Mouse (Mus musculus): ENCODE results near the gene Cilp. TPM values are rescaled to one million over a fixed set of nuclear protein-coding genes. Genes with fewer than 3 reads are reported as not detected.
"Not testable (repeated sequence)": the region's sequence is repeated elsewhere in the genome, so short reads cannot be mapped to it uniquely, and the experiment has no call there.

The Cilp gene
- polyA plus RNA-seq (2014; fragmentation: Nextera tagmentation; extraction: Ambion mirVana), result 0.33 and 0.84 TPM in 2 replicates

- ATAC-seq (ENCODE audit: low FRiP score) (no peak), DNase-seq (ENCODE audit: low spot score) (no peak)
- Histone ChIP-seq H3K4me1 (replicated peaks; ENCODE audit: control insufficient read depth, insufficient read depth, low read length) (peaks cover 11% of the 10 kb centered on the region; the same call in 1 of the 2 replicates), H3K27me3 (ENCODE audit: control insufficient read depth, insufficient read depth, low read length) (no peaks in the 10 kb centered on the region), H3K36me3 (replicated peaks; ENCODE audit: control insufficient read depth, insufficient read depth) (no peaks in the 10 kb centered on the region), H3K4me2 (replicated peaks) (no peak within 1 kb of the TSS), H3K9ac (no peak within 1 kb of the TSS), H3K27ac (no peak within 1 kb of the TSS), H3K4me3 (replicated peaks; ENCODE audit: low read length) (no peak within 1 kb of the TSS), H3K9me3 (ENCODE audit: control insufficient read depth, low read length) (no peaks in the 10 kb centered on the region)
- WGBS, result 54% methylated on average over 5 of the region's 5 CpGs
Measured at GRCm38 (mm10) chr9:65264959-65265358, at the start of gene Cilp. TSS of gene Cilp (plus strand) at chr9:65265180.

- H3K9me3 ChIP-seq (ENCODE audit: control insufficient read depth, low read length), result no peaks in the 10 kb centered on the region
- peak; percentile 12; the same call in 1 of the 2 replicates for ATAC-seq (ENCODE audit: low FRiP score)
- 12% methylated on average over 31 of the region's 31 CpGs for WGBS
- H3K27ac ChIP-seq, result peak overlapping the region; percentile 84
- H3K27me3 ChIP-seq (ENCODE audit: control insufficient read depth, insufficient read depth, low read length), result no peaks in the 10 kb centered on the region
- peak overlapping the region; percentile 82 for H3K9ac ChIP-seq
- no peak for DNase-seq (ENCODE audit: low spot score)
- H3K36me3 ChIP-seq (replicated peaks; ENCODE audit: control insufficient read depth, insufficient read depth), result no peaks in the 10 kb centered on the region
- H3K4me3 ChIP-seq (replicated peaks; ENCODE audit: low read length), result peak overlapping the region; percentile 59
- H3K4me1 ChIP-seq (replicated peaks; ENCODE audit: control insufficient read depth, insufficient read depth, low read length), result peaks cover 12% of the 10 kb centered on the region
- H3K4me2 ChIP-seq (replicated peaks), result peak overlapping the region; percentile 90
Measured at GRCm38 (mm10) chr9:65215494-65216126, 49.4 kb upstream of the Cilp start.

GRCm38 (mm10) chr9:65216972-65217371, 48.0 kb upstream of the Cilp start:
- Histone ChIP-seq H3K4me3 (replicated peaks; ENCODE audit: low read length) (no peak overlapping the region), H3K36me3 (replicated peaks; ENCODE audit: control insufficient read depth, insufficient read depth) (no peaks in the 10 kb centered on the region), H3K9ac (no peak overlapping the region), H3K27ac (no peak overlapping the region), H3K27me3 (ENCODE audit: control insufficient read depth, insufficient read depth, low read length) (no peaks in the 10 kb centered on the region), H3K4me2 (replicated peaks) (no peak overlapping the region), H3K9me3 (ENCODE audit: control insufficient read depth, low read length) (no peaks in the 10 kb centered on the region), H3K4me1 (replicated peaks; ENCODE audit: control insufficient read depth, insufficient read depth, low read length) (peaks cover 12% of the 10 kb centered on the region)
- ATAC-seq (ENCODE audit: low FRiP score) (no peak), DNase-seq (ENCODE audit: low spot score) (no peak)
- 72% methylated on average over 8 of the region's 8 CpGs for WGBS

GRCm38 (mm10) chr9:65217661-65218060, 47.3 kb upstream of the Cilp start:
- Histone ChIP-seq H3K4me1 (replicated peaks; ENCODE audit: control insufficient read depth, insufficient read depth, low read length) (peaks cover 12% of the 10 kb centered on the region), H3K9ac (no peak overlapping the region), H3K4me2 (replicated peaks) (no peak overlapping the region), H3K27ac (no peak overlapping the region), H3K36me3 (replicated peaks; ENCODE audit: control insufficient read depth, insufficient read depth) (no peaks in the 10 kb centered on the region), H3K27me3 (ENCODE audit: control insufficient read depth, insufficient read depth, low read length) (no peaks in the 10 kb centered on the region), H3K9me3 (ENCODE audit: control insufficient read depth, low read length) (no peaks in the 10 kb centered on the region), H3K4me3 (replicated peaks; ENCODE audit: low read length) (no peak overlapping the region)
- 77% methylated on average over 6 of the region's 6 CpGs for WGBS
- no peak for DNase-seq (ENCODE audit: low spot score)
- no peak for ATAC-seq (ENCODE audit: low FRiP score)

- H3K27me3 ChIP-seq (ENCODE audit: control insufficient read depth, insufficient read depth, low read length), result no peaks in the 10 kb centered on the region
- no peak for ATAC-seq (ENCODE audit: low FRiP score)
- H3K4me1 ChIP-seq (replicated peaks; ENCODE audit: control insufficient read depth, insufficient read depth, low read length), result peaks cover 12% of the 10 kb centered on the region
- H3K9ac ChIP-seq, result no peak overlapping the region
- no peak overlapping the region for H3K4me2 ChIP-seq (replicated peaks)
- H3K4me3 ChIP-seq (replicated peaks; ENCODE audit: low read length), result no peak overlapping the region
- H3K27ac ChIP-seq, result no peak overlapping the region
- no peak for DNase-seq (ENCODE audit: low spot score)
- H3K9me3 ChIP-seq (ENCODE audit: control insufficient read depth, low read length), result no peaks in the 10 kb centered on the region
- WGBS, result 65% methylated on average over 1 of the region's 1 CpGs
- H3K36me3 ChIP-seq (replicated peaks; ENCODE audit: control insufficient read depth, insufficient read depth), result no peaks in the 10 kb centered on the region
Measured at GRCm38 (mm10) chr9:65218916-65219315, 46.1 kb upstream of the Cilp start.

- H3K27me3 ChIP-seq (ENCODE audit: control insufficient read depth, insufficient read depth, low read length); DNase-seq (ENCODE audit: low spot score); H3K4me2 ChIP-seq (replicated peaks); ATAC-seq (ENCODE audit: low FRiP score); H3K4me3 ChIP-seq (replicated peaks; ENCODE audit: low read length); H3K9me3 ChIP-seq (ENCODE audit: control insufficient read depth, low read length); H3K36me3 ChIP-seq (replicated peaks; ENCODE audit: control insufficient read depth, insufficient read depth); H3K27ac ChIP-seq; H3K9ac ChIP-seq: not testable (repeated sequence)
- WGBS, result 37% methylated on average over 3 of the region's 3 CpGs
- H3K4me1 ChIP-seq (replicated peaks; ENCODE audit: control insufficient read depth, insufficient read depth, low read length), result peaks cover 12% of the 10 kb centered on the region
Measured at GRCm38 (mm10) chr9:65220398-65220797, 44.6 kb upstream of the Cilp start.

- ATAC-seq (ENCODE audit: low FRiP score) (no peak), DNase-seq (ENCODE audit: low spot score) (no peak)
- no peak overlapping the region for H3K4me2 ChIP-seq (replicated peaks)
- H3K27ac ChIP-seq, result no peak overlapping the region
- no peaks in the 10 kb centered on the region for H3K4me1 ChIP-seq (replicated peaks; ENCODE audit: control insufficient read depth, insufficient read depth, low read length)
- no peaks in the 10 kb centered on the region for H3K36me3 ChIP-seq (replicated peaks; ENCODE audit: control insufficient read depth, insufficient read depth)
- H3K4me3 ChIP-seq (replicated peaks; ENCODE audit: low read length), result no peak overlapping the region
- H3K9me3 ChIP-seq (ENCODE audit: control insufficient read depth, low read length), result no peaks in the 10 kb centered on the region
- no peak overlapping the region for H3K9ac ChIP-seq
- WGBS, result 85% methylated on average over 6 of the region's 6 CpGs
- H3K27me3 ChIP-seq (ENCODE audit: control insufficient read depth, insufficient read depth, low read length), result no peaks in the 10 kb centered on the region
Measured at GRCm38 (mm10) chr9:65223927-65224326, 41.1 kb upstream of the Cilp start.

- ATAC-seq (ENCODE audit: low FRiP score), result no peak
- Histone ChIP-seq H3K4me1 (replicated peaks; ENCODE audit: control insufficient read depth, insufficient read depth, low read length) (no peaks in the 10 kb centered on the region), H3K27me3 (ENCODE audit: control insufficient read depth, insufficient read depth, low read length) (no peaks in the 10 kb centered on the region), H3K9ac (no peak overlapping the region), H3K4me2 (replicated peaks) (no peak overlapping the region), H3K36me3 (replicated peaks; ENCODE audit: control insufficient read depth, insufficient read depth) (no peaks in the 10 kb centered on the region), H3K4me3 (replicated peaks; ENCODE audit: low read length) (no peak overlapping the region), H3K9me3 (ENCODE audit: control insufficient read depth, low read length) (no peaks in the 10 kb centered on the region), H3K27ac (no peak overlapping the region)
- DNase-seq (ENCODE audit: low spot score), result peak; percentile 69
- WGBS, result 37% methylated on average over 4 of the region's 4 CpGs
Measured at GRCm38 (mm10) chr9:65225795-65226194, 39.2 kb upstream of the Cilp start.

- Histone ChIP-seq H3K9ac (no peak overlapping the region), H3K4me1 (replicated peaks; ENCODE audit: control insufficient read depth, insufficient read depth, low read length) (no peaks in the 10 kb centered on the region), H3K4me3 (replicated peaks; ENCODE audit: low read length) (no peak overlapping the region), H3K36me3 (replicated peaks; ENCODE audit: control insufficient read depth, insufficient read depth) (peaks cover 7% of the 10 kb centered on the region; the same call in 1 of the 2 replicates), H3K9me3 (ENCODE audit: control insufficient read depth, low read length) (no peaks in the 10 kb centered on the region), H3K27me3 (ENCODE audit: control insufficient read depth, insufficient read depth, low read length) (no peaks in the 10 kb centered on the region), H3K27ac (no peak overlapping the region), H3K4me2 (replicated peaks) (no peak overlapping the region)
- 70% methylated on average over 6 of the region's 6 CpGs for WGBS
- ATAC-seq (ENCODE audit: low FRiP score), result no peak
- DNase-seq (ENCODE audit: low spot score), result no peak
Measured at GRCm38 (mm10) chr9:65230250-65230649, 34.7 kb upstream of the Cilp start.

All from hindbrain, embryonic 14.5 days (tissue).